In genomic region chr7:92796813-92797212, GRCm38 (mm10) we compare ENCODE assay signal across 19 mouse cellular contexts. TPM values are rescaled to one million over a fixed set of nuclear protein-coding genes. Genes with fewer than 3 reads are reported as not detected.
DNase-seq lines count a peak whose midpoint lies in the region; ATAC-seq and TF ChIP-seq lines count a peak whose summit lies in the region.
"Had no signal": no experiment of that assay in that cellular context is flagged by ENCODE, and none has a peak within 500 bp of the region (broad histone marks: within the 10 kb centered on the region; RNA-seq: fewer than 3 reads in every experiment).

No protein-coding gene starts in this region.

- H3K9me3 ChIP-seq in intestine, embryonic 14.5 days (ENCODE audit: control insufficient read depth, low read length), result no peaks in the 10 kb centered on the region
- no peaks in the 10 kb centered on the region for H3K9me3 ChIP-seq in intestine, postnatal 0 days (ENCODE audit: control insufficient read depth)
- no peaks in the 10 kb centered on the region for H3K9me3 ChIP-seq in intestine, embryonic 16.5 days (ENCODE audit: control insufficient read depth, low read length)
- H3K9me3 ChIP-seq: neural tube, embryonic 15.5 days had no signal

- no peak overlapping the region for H3K4me2 ChIP-seq in intestine, embryonic 14.5 days (ENCODE audit: low read length)
- H3K4me2 ChIP-seq in intestine, postnatal 0 days (replicated peaks; ENCODE audit: low read depth), result no peak overlapping the region
- no peak overlapping the region for H3K4me2 ChIP-seq in intestine, embryonic 16.5 days (ENCODE audit: low read depth, low read length)
- H3K4me2 ChIP-seq: neural tube, embryonic 15.5 days had no signal

- H3K4me3 ChIP-seq in gastrocnemius, adult 2 months, result no peak overlapping the region
- H3K4me3 ChIP-seq in intestine, embryonic 14.5 days (ENCODE audit: low read depth, low read length), result no peak overlapping the region
- H3K4me3 ChIP-seq in intestine, postnatal 0 days (ENCODE audit: low read depth, low read length), result no peak overlapping the region
- no peak overlapping the region for H3K4me3 ChIP-seq in intestine, embryonic 16.5 days (ENCODE audit: low read length)
- H3K4me3 ChIP-seq: myocyte; neural tube, embryonic 15.5 days had no signal

- no peak overlapping the region for H3K9ac ChIP-seq in intestine, embryonic 14.5 days (ENCODE audit: low read length)
- no peak overlapping the region for H3K9ac ChIP-seq in intestine, postnatal 0 days (ENCODE audit: low read depth, low read length)
- no peak overlapping the region for H3K9ac ChIP-seq in intestine, embryonic 16.5 days (ENCODE audit: low read depth, low read length)
- H3K9ac ChIP-seq: neural tube, embryonic 15.5 days had no signal

- ATAC-seq in intestine, embryonic 14.5 days (replicated peaks; ENCODE audit: low FRiP score, low TSS enrichment, low read depth), result no peak
- no peak for ATAC-seq in intestine, postnatal 0 days
- ATAC-seq in intestine, embryonic 16.5 days, result peak; percentile 60
- ATAC-seq: forebrain, embryonic 16.5 days; hindbrain, embryonic 16.5 days had no signal

- no peaks in the 10 kb centered on the region for H3K4me1 ChIP-seq in intestine, embryonic 14.5 days (replicated peaks; ENCODE audit: control insufficient read depth, insufficient read depth, low read length)
- H3K4me1 ChIP-seq in intestine, postnatal 0 days (replicated peaks; ENCODE audit: control insufficient read depth, insufficient read depth, low read length), result no peaks in the 10 kb centered on the region
- no peaks in the 10 kb centered on the region for H3K4me1 ChIP-seq in intestine, embryonic 16.5 days (ENCODE audit: control insufficient read depth, insufficient read depth, low read length)
- H3K4me1 ChIP-seq: neural tube, embryonic 15.5 days had no signal

- intact Hi-C loops in gastrocnemius, adult 2 months (cut with DNase I), result loop anchor here (5.0 kb wide), 1 partner anchor 40 kb away; no protein-coding TSS in a partner anchor

- WGBS in intestine, embryonic 14.5 days, result 57% methylated on average over 8 of the region's 8 CpGs
- 61% methylated on average over 8 of the region's 8 CpGs for WGBS in intestine, postnatal 0 days
- WGBS in intestine, embryonic 16.5 days, result 52% methylated on average over 8 of the region's 8 CpGs

- peak; percentile 49 for DNase-seq in gastrocnemius, adult 2 months
- DNase-seq in gastrocnemius, postnatal 25 days, result no peak
- no peak for DNase-seq in intestine, embryonic 14.5 days (ENCODE audit: low spot score)
- DNase-seq in brain, adult 2 months (ENCODE audit: low read depth, low spot score), result peak; percentile 31
- DNase-seq in urinary bladder, adult 18-20 months (ENCODE audit: low spot score in 2 of 2), result no peak
- DNase-seq: adrenal gland, postnatal 36 days; cerebellum, adult 9-10 months; embryo, embryonic 11 days; gastrocnemius, postnatal 10 days; kidney, adult 8-10 months; kidney, postnatal 4 days; midbrain, embryonic 14.5 days; thymus, adult 2 months had no signal

- H3K27ac ChIP-seq in gastrocnemius, adult 2 months, result peak overlapping the region; percentile 64
- H3K27ac ChIP-seq in intestine, embryonic 14.5 days (ENCODE audit: low read depth), result 0 out of 2 replicates have a peak overlapping the region, but pooled peaks have one; percentile 9
- no peak overlapping the region for H3K27ac ChIP-seq in intestine, postnatal 0 days (ENCODE audit: low read depth, low read length)
- no peak overlapping the region for H3K27ac ChIP-seq in intestine, embryonic 16.5 days (ENCODE audit: low read length)
- H3K27ac ChIP-seq: neural tube, embryonic 15.5 days had no signal

- H3K27me3 ChIP-seq in intestine, embryonic 14.5 days (replicated peaks; ENCODE audit: control insufficient read depth, insufficient read depth, low read length), result no peaks in the 10 kb centered on the region
- H3K27me3 ChIP-seq in intestine, postnatal 0 days (replicated peaks; ENCODE audit: control insufficient read depth, insufficient read depth, low read length), result no peaks in the 10 kb centered on the region
- no peaks in the 10 kb centered on the region for H3K27me3 ChIP-seq in intestine, embryonic 16.5 days (replicated peaks; ENCODE audit: control insufficient read depth, insufficient read depth, low read length)
- H3K27me3 ChIP-seq: neural tube, embryonic 15.5 days had no signal

- H3K36me3 ChIP-seq in intestine, embryonic 14.5 days (ENCODE audit: control insufficient read depth, insufficient read depth, low read length), result no peaks in the 10 kb centered on the region
- no peaks in the 10 kb centered on the region for H3K36me3 ChIP-seq in intestine, postnatal 0 days (ENCODE audit: control insufficient read depth, insufficient read depth)
- no peaks in the 10 kb centered on the region for H3K36me3 ChIP-seq in intestine, embryonic 16.5 days (ENCODE audit: control insufficient read depth, insufficient read depth, low read length)
- H3K36me3 ChIP-seq: neural tube, embryonic 15.5 days had no signal

- no peak for TF ChIP-seq CTCF in gastrocnemius, adult 2 months (IDR thresholded peaks at IDR 0.05)
- TF ChIP-seq CTCF in intestine, postnatal 0 days (IDR thresholded peaks at IDR 0.05; ENCODE audit: low read depth), result no peak

RNA-seq across cellular contexts. Expression of gene Rab30, which starts 55.4 kb away (rescaled TPM):
- total RNA-seq in gastrocnemius, adult 2 months (2021), result 1 to 10 TPM; 6.5 to 7.7 TPM
- 10 to 100 TPM in 1 of 2 experiments, 1 to 10 TPM in 1; 6.7 to 12.7 TPM for total RNA-seq in gastrocnemius, postnatal 25 days (2021)
- polyA plus RNA-seq in intestine, embryonic 14.5 days (2014; fragmentation: Nextera tagmentation; extraction: Ambion mirVana), result 19.1 and 23.4 TPM in 2 replicates
- polyA plus RNA-seq in intestine, postnatal 0 days (2015; fragmentation: Nextera tagmentation; extraction: Ambion mirVana), result 328 and 422 TPM in 2 replicates
- polyA plus RNA-seq in intestine, embryonic 16.5 days (2015; fragmentation: Nextera tagmentation; extraction: Ambion mirVana), result 30.3 and 37.3 TPM in 2 replicates

Comparison
In these comparisons a context has a peak if more than half of its experiments do, and no peak if none do; other contexts are left out.
1. DNase-seq: peak in gastrocnemius, adult 2 months (single experiment) and brain, adult 2 months (single experiment); none in gastrocnemius, postnatal 25 days (single experiment), intestine, embryonic 14.5 days (single experiment) and urinary bladder, adult 18-20 months (0 of 2).
2. H3K27ac ChIP-seq: peak in gastrocnemius, adult 2 months (single experiment) and intestine, embryonic 14.5 days (single experiment); none in intestine, postnatal 0 days (single experiment) and intestine, embryonic 16.5 days (single experiment).